Mouse (Mus musculus) limb, embryonic 11.5 days (tissue): Measurements from ENCODE around the gene Gm5460. TPM values are rescaled to one million over a fixed set of nuclear protein-coding genes. Genes with fewer than 3 reads are reported as not detected.
A peak's percentile ranks its signal among the peaks of the same experiment; 100 is the strongest.

Source experiments
- ATAC-seq: fragments of 200-750 bp; cut with Nextera tagmentation; 2 replicates; pipeline ENCODE4 v1.8.0; 2017; ENCODE audit warnings: low read depth; ENCODE audit not compliant: insufficient number of reproducible peaks, low FRiP score, low TSS enrichment
- DNase-seq: peaks from one replicate; pipeline ENCODE4 v3.0.0-alpha.2; 2015; ENCODE audit warnings: low spot score
- H3K27ac ChIP-seq: fragments of 300-500 bp; sonication (generic); replicated peaks from 2 replicates; pipeline ENCODE4 v1.5.1; 2014; ENCODE audit warnings: low read depth, mild to moderate bottlenecking, low read length
- H3K27me3 ChIP-seq: fragments of 300-500 bp; sonication (generic); 2 replicates; pipeline ENCODE4 v1.6.1; 2014; ENCODE audit warnings: mild to moderate bottlenecking, low read length, mixed read lengths; ENCODE audit not compliant: control insufficient read depth, insufficient read depth
- H3K36me3 ChIP-seq: fragments of 300-500 bp; sonication (generic); 2 replicates; pipeline ENCODE4 v1.6.1; 2014; ENCODE audit warnings: mild to moderate bottlenecking, low read length, moderate library complexity, mixed read lengths; ENCODE audit not compliant: control insufficient read depth, insufficient read depth
- H3K4me1 ChIP-seq: fragments of 300-500 bp; sonication (generic); 2 replicates; pipeline ENCODE4 v1.6.1; 2014; ENCODE audit warnings: low read length, mixed read lengths; ENCODE audit not compliant: control insufficient read depth, insufficient read depth
- H3K4me2 ChIP-seq: fragments of 300-500 bp; sonication (generic); 2 replicates; pipeline ENCODE4 v1.6.1; 2014; ENCODE audit warnings: low read depth, mild to moderate bottlenecking, moderate library complexity; ENCODE audit not compliant: severe bottlenecking
- H3K4me3 ChIP-seq: fragments of 300-500 bp; sonication (generic); 2 replicates; pipeline ENCODE4 v1.5.1; 2014; ENCODE audit warnings: low read depth, low read length
- H3K9ac ChIP-seq: fragments of 300-500 bp; sonication (generic); 2 replicates; pipeline ENCODE4 v1.6.1; 2014; ENCODE audit warnings: mild to moderate bottlenecking, low read length
- H3K9me3 ChIP-seq: fragments of 300-500 bp; sonication (generic); 2 replicates; pipeline ENCODE4 v1.6.1; 2016; ENCODE audit warnings: low read length; ENCODE audit not compliant: control insufficient read depth
- WGBS: fragments of 180-500 bp; shearing (Covaris S2); extraction: QIAGEN DNeasy Blood & Tissue Kit; methylation state at CpG from one replicate; pipeline ENCODE4 v1.1.7; 2014; 5-methylcytosine and 5-hydroxymethylcytosine counted together
- polyA plus RNA-seq: library from polyadenylated mRNA; unstranded; fragments of >200 nt; fragmentation: Nextera tagmentation; extraction: Ambion mirVana; gene quantifications from 2 replicates; pipeline ENCODE4 v1.2.1, GENCODE M21; 2014

The Gm5460 gene
- polyA plus RNA-seq: not detected in 2 replicates

DNA sequence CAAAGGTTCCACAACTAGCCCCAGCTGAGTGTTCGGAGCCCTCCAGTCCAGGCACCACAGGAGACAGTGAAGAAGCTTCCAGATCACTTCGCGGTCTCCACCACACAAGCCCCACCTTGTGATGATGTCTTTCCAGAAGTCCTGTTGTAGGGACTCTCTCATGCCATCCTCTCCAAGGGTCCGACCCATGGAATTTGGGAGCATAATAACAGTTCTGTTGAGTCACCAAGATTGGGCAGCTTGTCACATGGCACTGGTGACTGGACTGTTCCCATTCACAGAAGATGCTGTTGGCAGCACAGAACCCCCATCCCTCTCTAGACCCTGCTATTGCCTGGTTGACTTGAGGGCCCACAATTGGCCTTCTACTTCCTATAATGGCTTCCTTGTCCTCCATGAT lies at the start of gene Gm5460:
Gm5460 (plus strand) TSS at position 378 of the 400 bp plus-strand sequence.
- Histone ChIP-seq H3K36me3 (no peaks in the 10 kb centered on the region), H3K27ac (no peak within 1 kb of the TSS), H3K4me3 (no peak within 1 kb of the TSS), H3K4me2 (no peak within 1 kb of the TSS), H3K4me1 (no peaks in the 10 kb centered on the region), H3K9ac (no peak within 1 kb of the TSS), H3K27me3 (no peaks in the 10 kb centered on the region), H3K9me3 (no peaks in the 10 kb centered on the region)
- DNase-seq (no peak), ATAC-seq (no peak)
- 92% methylated on average over 4 of the region's 4 CpGs for WGBS

DNA sequence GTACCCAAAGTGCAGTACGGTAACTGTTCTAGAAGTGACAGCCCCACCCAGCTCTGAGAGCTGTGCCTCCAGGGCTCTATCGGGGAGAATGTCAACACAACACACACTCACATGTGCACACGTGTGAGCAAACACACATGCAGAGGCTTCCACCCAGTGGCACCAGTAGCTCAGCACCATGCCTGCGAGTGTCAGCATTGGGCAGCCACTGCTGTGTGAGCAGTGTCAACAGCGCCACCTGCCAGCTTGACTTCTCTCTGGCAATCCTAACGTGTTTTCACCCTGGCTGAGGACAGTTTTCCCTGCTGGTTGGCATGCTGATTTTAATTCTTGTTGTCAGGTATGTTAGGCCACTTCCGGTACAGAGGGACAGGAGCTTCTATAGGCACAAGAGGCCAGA lies 43.9 kb upstream of the Gm5460 start:
- no peaks in the 10 kb centered on the region for H3K36me3 ChIP-seq
- H3K9ac ChIP-seq: no peak overlapping the region
- no peaks in the 10 kb centered on the region for H3K9me3 ChIP-seq
- H3K4me3 ChIP-seq: no peak overlapping the region
- ATAC-seq (no peak), DNase-seq (peak; percentile 46)
- H3K27me3 ChIP-seq: 0 out of 2 replicates have a peak, but pooled peaks cover 2% of the 10 kb centered on the region
- no peaks in the 10 kb centered on the region; the same call in 1 of the 2 replicates for H3K4me1 ChIP-seq
- 53% methylated on average over 7 of the region's 7 CpGs for WGBS
- no peak overlapping the region for H3K4me2 ChIP-seq
- H3K27ac ChIP-seq: no peak overlapping the region

GRCm38 (mm10) chr14:33974752-33975151 lies 41.8 kb upstream of the Gm5460 start:
- H3K4me3 ChIP-seq: no peak overlapping the region
- DNase-seq (no peak), ATAC-seq (no peak)
- H3K4me2 ChIP-seq: no peak overlapping the region
- WGBS: 73% methylated on average over 5 of the region's 5 CpGs
- H3K27ac ChIP-seq: no peak overlapping the region
- H3K4me1 ChIP-seq: peaks cover 2% of the 10 kb centered on the region; the same call in 1 of the 2 replicates
- no peaks in the 10 kb centered on the region for H3K36me3 ChIP-seq
- H3K9me3 ChIP-seq: no peaks in the 10 kb centered on the region
- no peak overlapping the region for H3K9ac ChIP-seq
- H3K27me3 ChIP-seq: 0 out of 2 replicates have a peak, but pooled peaks cover 7% of the 10 kb centered on the region

DNA sequence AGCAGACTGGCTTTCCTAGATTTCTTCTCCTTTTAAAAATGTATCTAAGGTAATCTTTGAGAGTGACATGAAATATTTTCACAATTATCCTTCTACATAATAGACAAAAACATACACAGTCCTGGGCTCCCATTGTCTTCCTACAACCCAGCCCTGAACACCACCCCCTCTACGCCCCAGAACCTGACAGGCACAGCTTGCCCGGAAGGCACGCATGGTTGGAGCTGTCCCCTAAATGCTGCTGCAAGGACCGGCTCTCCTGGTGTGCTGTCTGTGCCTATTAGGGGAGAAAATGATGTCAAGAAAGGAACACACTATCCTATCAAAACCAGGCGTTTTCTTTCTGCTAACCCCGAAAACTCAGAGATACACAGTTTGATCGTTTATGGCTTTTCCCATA lies 38.8 kb upstream of the Gm5460 start:
- 34% methylated on average over 7 of the region's 7 CpGs for WGBS
- Histone ChIP-seq H3K4me1 (peaks cover 2% of the 10 kb centered on the region; the same call in 1 of the 2 replicates), H3K4me3 (no peak overlapping the region), H3K27me3 (0 out of 2 replicates have a peak, but pooled peaks cover 7% of the 10 kb centered on the region), H3K36me3 (no peaks in the 10 kb centered on the region), H3K9me3 (no peaks in the 10 kb centered on the region), H3K27ac (no peak overlapping the region), H3K9ac (no peak overlapping the region), H3K4me2 (no peak overlapping the region)
- DNase-seq: no peak
- ATAC-seq: no peak

GRCm38 (mm10) chr14:33978604-33979059 lies 37.9 kb upstream of the Gm5460 start, which contains the start of gene Zfp488:
Zfp488 (minus strand) TSS chr14:33978764.
- ATAC-seq (peak; percentile 73; the same call in 1 of the 2 replicates), DNase-seq (peak; percentile 65)
- peaks cover 2% of the 10 kb centered on the region; the same call in 1 of the 2 replicates for H3K4me1 ChIP-seq
- no peak within 1 kb of the TSS for H3K9ac ChIP-seq
- H3K36me3 ChIP-seq: no peaks in the 10 kb centered on the region
- no peaks in the 10 kb centered on the region for H3K9me3 ChIP-seq
- peak within 1 kb of the TSS; percentile 38 for H3K4me3 ChIP-seq
- peak within 1 kb of the TSS; percentile 69 for H3K4me2 ChIP-seq
- H3K27ac ChIP-seq: no peak within 1 kb of the TSS
- 0 out of 2 replicates have a peak, but pooled peaks cover 7% of the 10 kb centered on the region for H3K27me3 ChIP-seq
- WGBS: 1% methylated on average over 25 of the region's 25 CpGs

DNA sequence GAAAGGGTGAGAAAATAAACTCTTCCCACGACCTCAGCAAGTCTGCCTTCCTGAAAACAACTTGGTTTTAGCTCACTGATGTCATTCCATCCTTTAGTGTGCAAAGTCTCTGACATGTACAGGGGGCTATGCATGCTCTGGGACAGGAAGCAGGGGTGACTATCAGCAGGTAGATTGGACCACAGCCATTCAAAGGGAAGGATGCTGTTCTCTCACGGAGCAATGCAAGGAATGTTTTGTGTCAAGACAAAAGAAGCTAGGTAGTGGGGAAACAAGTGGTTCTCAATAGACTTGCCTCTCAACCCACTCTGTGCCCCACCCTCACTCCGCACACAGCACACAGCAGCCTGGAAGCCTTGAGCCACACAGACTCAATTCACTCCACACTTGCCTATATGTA lies 27.4 kb upstream of the Gm5460 start:
- Histone ChIP-seq H3K27ac (no peak overlapping the region), H3K4me2 (no peak overlapping the region), H3K4me1 (no peaks in the 10 kb centered on the region), H3K9ac (no peak overlapping the region), H3K27me3 (no peaks in the 10 kb centered on the region), H3K4me3 (no peak overlapping the region), H3K36me3 (no peaks in the 10 kb centered on the region), H3K9me3 (no peaks in the 10 kb centered on the region)
- DNase-seq (no peak), ATAC-seq (no peak)
- 74% methylated on average over 3 of the region's 3 CpGs for whole genome bisulfite sequencing

- 74% methylated on average over 4 of the region's 4 CpGs for WGBS
- H3K4me2 ChIP-seq: no peak overlapping the region
- no peaks in the 10 kb centered on the region for H3K36me3 ChIP-seq
- DNase-seq (no peak), ATAC-seq (no peak)
- H3K4me3 ChIP-seq: no peak overlapping the region
- no peak overlapping the region for H3K27ac ChIP-seq
- H3K9ac ChIP-seq: no peak overlapping the region
- no peaks in the 10 kb centered on the region for H3K4me1 ChIP-seq
- no peaks in the 10 kb centered on the region for H3K27me3 ChIP-seq
- H3K9me3 ChIP-seq: no peaks in the 10 kb centered on the region
Measured at GRCm38 (mm10) chr14:33991971-33992370, 24.6 kb upstream of the Gm5460 start.

- no peaks in the 10 kb centered on the region for H3K36me3 ChIP-seq
- no peak overlapping the region for H3K9ac ChIP-seq
- ATAC-seq (no peak), DNase-seq (no peak)
- no peaks in the 10 kb centered on the region for H3K9me3 ChIP-seq
- 88% methylated on average over 9 of the region's 9 CpGs for WGBS
- no peak overlapping the region for H3K4me2 ChIP-seq
- no peak overlapping the region for H3K27ac ChIP-seq
- no peaks in the 10 kb centered on the region for H3K27me3 ChIP-seq
- no peaks in the 10 kb centered on the region for H3K4me1 ChIP-seq
- no peak overlapping the region for H3K4me3 ChIP-seq
Measured at GRCm38 (mm10) chr14:33993051-33993450, 23.5 kb upstream of the Gm5460 start.
